Mouse (Mus musculus) intestine, embryonic 14.5 days (tissue): ENCODE results near the gene Methig1. TPM values are rescaled to one million over a fixed set of nuclear protein-coding genes. Genes with fewer than 3 reads are reported as not detected.

Experiments used
- ATAC-seq: fragments of 200-750 bp; cut with Nextera tagmentation; replicated peaks from 2 replicates; pipeline ENCODE4 v1.8.0; 2017; ENCODE audit warnings: low read depth, moderate number of reproducible peaks, moderate TSS enrichment, moderate library complexity; ENCODE audit not compliant: low FRiP score, low TSS enrichment
- DNase-seq: peaks from one replicate; pipeline ENCODE4 v3.0.0-alpha.2; 2018; ENCODE audit warnings: low spot score
- H3K27ac ChIP-seq: fragments of 300-500 bp; sonication (generic); 2 replicates; pipeline ENCODE4 v1.5.1; 2014; ENCODE audit warnings: low read depth, mild to moderate bottlenecking, control low read depth
- H3K27me3 ChIP-seq: fragments of 300-500 bp; sonication (generic); replicated peaks from 2 replicates; pipeline ENCODE4 v1.6.1; 2014; ENCODE audit warnings: low read length, control low read depth; ENCODE audit not compliant: control insufficient read depth, insufficient read depth
- H3K36me3 ChIP-seq: fragments of 300-500 bp; sonication (generic); 2 replicates; pipeline ENCODE4 v1.6.1; 2014; ENCODE audit warnings: low read length, control low read depth; ENCODE audit not compliant: control insufficient read depth, insufficient read depth
- H3K4me1 ChIP-seq: fragments of 300-500 bp; sonication (generic); replicated peaks from 2 replicates; pipeline ENCODE4 v1.6.1; 2014; ENCODE audit warnings: low read length, control low read depth, mixed read lengths; ENCODE audit not compliant: control insufficient read depth, insufficient read depth
- H3K4me2 ChIP-seq: fragments of 300-500 bp; sonication (generic); 2 replicates; pipeline ENCODE4 v1.6.1; 2014; ENCODE audit warnings: low read length
- H3K4me3 ChIP-seq: fragments of 300-500 bp; sonication (generic); 2 replicates; pipeline ENCODE4 v1.5.1; 2014; ENCODE audit warnings: low read depth, low read length, control low read depth, mixed read lengths
- H3K9ac ChIP-seq: fragments of 300-500 bp; sonication (generic); 2 replicates; pipeline ENCODE4 v1.6.1; 2014; ENCODE audit warnings: mild to moderate bottlenecking, low read length
- H3K9me3 ChIP-seq: fragments of 300-500 bp; sonication (generic); 2 replicates; pipeline ENCODE4 v1.6.1; 2016; ENCODE audit warnings: low read length, control low read depth; ENCODE audit not compliant: control insufficient read depth
- WGBS: fragments of 180-500 bp; shearing (Covaris S2); extraction: QIAGEN DNeasy Blood & Tissue Kit; methylation state at CpG from one replicate; pipeline ENCODE4 v1.1.7; 2014; 5-methylcytosine and 5-hydroxymethylcytosine counted together
- polyA plus RNA-seq: library from polyadenylated mRNA; unstranded; fragments of >200 nt; fragmentation: Nextera tagmentation; extraction: Ambion mirVana; gene quantifications from 2 replicates; pipeline ENCODE4 v1.2.1, GENCODE M21; 2014

Methig1 gene
- polyA plus RNA-seq, 1 experiment from 2014 or later = not detected

DNA sequence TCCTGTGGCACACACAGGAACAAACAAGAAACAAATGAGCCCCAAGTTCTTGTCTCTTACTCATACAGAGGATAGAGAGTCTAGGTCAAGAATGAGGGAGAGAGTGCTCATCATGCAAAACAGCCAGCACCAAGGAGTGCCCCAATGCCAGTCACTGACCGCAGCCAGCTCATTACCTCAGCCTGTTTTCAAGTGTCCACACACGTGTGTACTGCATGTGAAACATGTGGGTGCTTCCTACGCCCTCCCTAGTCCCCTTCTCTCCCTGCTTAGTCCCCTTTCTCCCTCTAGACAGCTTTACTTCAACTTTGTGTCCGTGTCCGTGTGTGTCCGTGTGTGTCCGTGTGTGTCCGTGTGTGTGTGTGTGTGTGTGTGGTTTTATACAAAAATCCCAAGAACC lies 26.7 kb downstream of the Methig1 start:
- no peaks in the 10 kb centered on the region for H3K36me3 ChIP-seq
- WGBS = 88% methylated on average over 8 of the region's 8 CpGs
- no peaks in the 10 kb centered on the region for H3K9me3 ChIP-seq
- H3K27me3 ChIP-seq = no peaks in the 10 kb centered on the region
- ATAC-seq (no peak), DNase-seq (no peak)
- no peak overlapping the region for H3K9ac ChIP-seq
- H3K27ac ChIP-seq = no peak overlapping the region
- H3K4me2 ChIP-seq = no peak overlapping the region
- H3K4me3 ChIP-seq = no peak overlapping the region
- no peaks in the 10 kb centered on the region for H3K4me1 ChIP-seq

DNA sequence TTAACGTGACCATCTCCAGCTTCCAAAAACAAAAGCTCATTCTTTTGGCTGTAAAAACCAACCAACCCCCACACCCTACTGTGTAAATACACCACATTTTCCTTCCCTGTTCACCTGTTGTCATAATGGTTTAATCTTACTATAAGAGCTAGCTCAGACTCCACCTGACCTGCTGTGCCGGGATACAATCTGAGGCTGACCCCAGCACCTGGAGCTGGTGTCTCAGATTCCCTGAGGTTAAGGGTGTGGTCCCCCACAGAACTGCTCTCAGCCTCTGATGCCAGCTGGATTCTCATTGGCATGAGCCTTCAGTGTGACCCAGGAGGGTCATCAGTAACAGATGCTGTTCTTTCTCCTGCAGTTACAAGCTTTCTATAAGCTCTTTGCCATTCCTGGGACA lies 27.2 kb downstream of the Methig1 start:
- no peaks in the 10 kb centered on the region for H3K4me1 ChIP-seq
- WGBS = 74% methylated on average over 2 of the region's 2 CpGs
- no peak overlapping the region for H3K4me2 ChIP-seq
- H3K9ac ChIP-seq = no peak overlapping the region
- H3K9me3 ChIP-seq = no peaks in the 10 kb centered on the region
- ATAC-seq (no peak), DNase-seq (no peak)
- no peaks in the 10 kb centered on the region for H3K36me3 ChIP-seq
- H3K27me3 ChIP-seq = no peaks in the 10 kb centered on the region
- H3K27ac ChIP-seq = no peak overlapping the region
- H3K4me3 ChIP-seq = no peak overlapping the region

GRCm38 (mm10) chr15:100385705-100386104 lies 32.8 kb downstream of the Methig1 start:
- Histone ChIP-seq H3K9me3 (no peaks in the 10 kb centered on the region), H3K27ac (no peak overlapping the region), H3K9ac (no peak overlapping the region), H3K4me3 (no peak overlapping the region), H3K27me3 (no peaks in the 10 kb centered on the region), H3K4me1 (no peaks in the 10 kb centered on the region), H3K36me3 (no peaks in the 10 kb centered on the region), H3K4me2 (no peak overlapping the region)
- ATAC-seq = no peak
- DNase-seq = no peak
- 91% methylated on average over 9 of the region's 9 CpGs for WGBS

DNA sequence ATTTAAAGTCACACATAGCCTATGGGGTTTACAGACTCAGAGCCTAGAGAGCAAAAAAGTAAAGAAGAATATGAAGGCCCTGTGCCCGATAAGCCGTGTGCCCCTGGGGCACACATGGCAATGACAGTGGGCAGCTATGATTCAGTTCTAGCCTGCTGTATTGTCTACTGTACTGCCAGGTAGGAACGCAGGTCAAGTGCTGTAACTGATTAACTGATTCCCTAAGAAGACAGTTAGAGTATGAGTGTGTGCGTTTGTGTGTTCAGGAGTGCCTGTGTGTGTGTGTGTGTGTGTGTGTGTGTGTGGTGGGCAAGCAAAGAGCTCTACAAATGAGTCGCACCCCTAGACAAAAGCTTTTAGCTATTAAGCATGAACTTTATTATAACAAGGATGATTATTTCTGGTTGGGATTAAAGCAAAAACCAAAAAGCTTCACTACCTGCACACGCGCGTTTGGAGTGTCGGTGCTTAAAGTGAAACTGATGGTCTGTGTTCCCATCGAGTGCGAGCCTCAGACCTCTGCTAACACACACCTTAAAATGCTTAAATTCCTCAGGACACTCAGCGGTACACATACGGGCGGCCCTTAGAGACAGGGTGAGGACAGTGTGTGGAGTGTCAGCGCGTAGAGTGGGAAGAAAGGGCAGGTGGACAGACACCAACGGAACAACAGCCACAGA lies 34.7 kb downstream of the Methig1 start:
- DNase-seq (no peak), ATAC-seq (no peak)
- Histone ChIP-seq H3K4me1 (no peaks in the 10 kb centered on the region), H3K36me3 (no peaks in the 10 kb centered on the region), H3K27me3 (no peaks in the 10 kb centered on the region), H3K9ac (no peak overlapping the region), H3K4me3 (no peak overlapping the region), H3K27ac (no peak overlapping the region), H3K4me2 (no peak overlapping the region), H3K9me3 (no peaks in the 10 kb centered on the region)
- WGBS = 89% methylated on average over 17 of the region's 17 CpGs

DNA sequence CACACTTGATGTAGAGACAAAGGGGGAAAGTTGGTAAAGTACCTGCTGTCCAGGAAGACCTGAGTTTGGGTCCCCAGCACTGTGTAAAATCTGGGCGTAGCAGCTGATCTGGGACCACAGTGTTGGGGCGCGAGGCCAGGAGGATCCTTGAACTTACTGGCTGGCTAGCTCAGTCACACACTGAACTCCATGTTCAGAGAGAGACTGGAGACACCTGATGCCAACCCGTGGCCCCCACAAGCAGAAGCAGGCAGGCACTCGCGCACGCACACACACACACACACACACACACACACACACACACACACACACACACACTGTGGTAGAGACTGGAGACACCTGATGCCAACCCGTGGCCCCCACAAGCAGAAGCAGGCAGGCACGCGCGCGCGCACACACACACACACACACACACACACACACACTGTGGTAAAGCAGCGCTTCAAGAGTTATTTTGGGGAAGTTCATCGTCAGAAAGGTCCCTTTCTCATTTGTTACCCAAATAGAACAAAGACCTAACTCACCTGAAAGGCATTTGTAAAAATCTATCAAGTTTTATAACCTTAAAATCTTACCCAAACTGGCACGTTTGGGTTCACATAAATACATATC lies 35.4 kb downstream of the Methig1 start:
- no peak overlapping the region for H3K4me3 ChIP-seq
- no peak for ATAC-seq
- no peaks in the 10 kb centered on the region for H3K9me3 ChIP-seq
- WGBS = 81% methylated on average over 16 of the region's 16 CpGs
- no peak overlapping the region for H3K27ac ChIP-seq
- H3K9ac ChIP-seq = no peak overlapping the region
- H3K27me3 ChIP-seq = no peaks in the 10 kb centered on the region
- no peaks in the 10 kb centered on the region for H3K4me1 ChIP-seq
- DNase-seq = no peak
- H3K4me2 ChIP-seq = no peak overlapping the region
- peaks cover 2% of the 10 kb centered on the region; the same call in 1 of the 2 replicates for H3K36me3 ChIP-seq

GRCm38 (mm10) chr15:100388886-100389285 lies 35.9 kb downstream of the Methig1 start:
- Histone ChIP-seq H3K4me1 (no peaks in the 10 kb centered on the region), H3K4me3 (no peak overlapping the region), H3K9ac (no peak overlapping the region), H3K9me3 (no peaks in the 10 kb centered on the region), H3K36me3 (peaks cover 8% of the 10 kb centered on the region), H3K4me2 (no peak overlapping the region), H3K27ac (no peak overlapping the region), H3K27me3 (no peaks in the 10 kb centered on the region)
- 73% methylated on average over 9 of the region's 9 CpGs for WGBS
- DNase-seq (no peak), ATAC-seq (no peak)

DNA sequence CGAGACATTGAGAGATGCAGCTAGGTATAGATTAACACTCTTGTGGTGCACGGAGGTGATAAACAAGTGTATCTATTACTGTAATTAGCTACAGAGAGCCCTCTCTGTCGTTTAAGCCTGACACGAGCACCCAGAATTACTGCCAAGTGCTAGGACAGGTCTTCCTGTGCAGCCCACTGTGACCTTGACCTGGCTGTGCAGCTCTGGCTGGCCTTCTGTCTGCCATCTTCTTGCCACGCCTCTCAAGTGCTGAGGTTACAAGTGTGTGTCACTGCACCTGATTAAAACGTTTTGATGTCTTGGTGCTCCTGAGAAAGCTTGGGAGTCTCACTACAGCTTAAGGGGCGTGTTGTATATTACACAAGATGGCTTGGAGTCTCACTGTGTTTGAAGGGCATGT lies 38.1 kb downstream of the Methig1 start:
- Histone ChIP-seq H3K36me3 (peaks cover 29% of the 10 kb centered on the region), H3K27me3 (no peaks in the 10 kb centered on the region), H3K9me3 (no peaks in the 10 kb centered on the region), H3K27ac (no peak overlapping the region), H3K4me3 (no peak overlapping the region), H3K4me2 (no peak overlapping the region), H3K4me1 (no peaks in the 10 kb centered on the region), H3K9ac (no peak overlapping the region)
- WGBS = 69% methylated on average over 7 of the region's 7 CpGs
- ATAC-seq (no peak), DNase-seq (no peak)

- Histone ChIP-seq H3K36me3 (peaks cover 34% of the 10 kb centered on the region), H3K9me3 (no peaks in the 10 kb centered on the region), H3K4me3 (no peak overlapping the region), H3K27me3 (no peaks in the 10 kb centered on the region), H3K27ac (no peak overlapping the region), H3K4me2 (no peak overlapping the region), H3K9ac (no peak overlapping the region), H3K4me1 (no peaks in the 10 kb centered on the region)
- 94% methylated on average over 7 of the region's 7 CpGs for WGBS
- ATAC-seq = no peak
- DNase-seq = no peak
These were observed 38.6 kb downstream of the Methig1 start for GRCm38 (mm10) chr15:100391599-100391998.

GRCm38 (mm10) chr15:100393016-100393415 lies 40.1 kb downstream of the Methig1 start:
- Histone ChIP-seq H3K4me3 (no peak overlapping the region), H3K4me1 (no peaks in the 10 kb centered on the region), H3K4me2 (no peak overlapping the region), H3K27me3 (no peaks in the 10 kb centered on the region), H3K9ac (no peak overlapping the region), H3K9me3 (no peaks in the 10 kb centered on the region), H3K36me3 (peaks cover 48% of the 10 kb centered on the region), H3K27ac (no peak overlapping the region)
- 84% methylated on average over 11 of the region's 11 CpGs for WGBS
- ATAC-seq (no peak), DNase-seq (no peak)
